Mouse (Mus musculus): ENCODE results near the gene L3mbtl2.
"Not testable (repeated sequence)": the region's sequence is repeated elsewhere in the genome, so short reads cannot be mapped to it uniquely, and the experiment has no call there.

L3mbtl2 gene

GRCm38 (mm10) chr15:81663697-81664561, at the start of gene L3mbtl2:
Gene L3mbtl2 (plus strand): TSS chr15:81663889.
- peak; percentile 87 for DNase-seq (ENCODE audit: low read depth, low spot score)

GRCm38 (mm10) chr15:81649516-81650455, 13.9 kb upstream of the L3mbtl2 start:
- no peak for DNase-seq (ENCODE audit: low read depth, low spot score)

GRCm38 (mm10) chr15:81650636-81651035, 13.1 kb upstream of the L3mbtl2 start:
- no peak for DNase-seq (ENCODE audit: low read depth, low spot score)

- no peak for DNase-seq (ENCODE audit: low read depth, low spot score)
Measured at GRCm38 (mm10) chr15:81661701-81662100, 2.0 kb upstream of the L3mbtl2 start.

- DNase-seq (ENCODE audit: low read depth, low spot score): no peak
Measured at GRCm38 (mm10) chr15:81663281-81663680, 408 bp upstream of the L3mbtl2 start.

GRCm38 (mm10) chr15:81666957-81667356, 3.3 kb downstream of the L3mbtl2 start:
- no peak for DNase-seq (ENCODE audit: low read depth, low spot score)

GRCm38 (mm10) chr15:81670231-81670640, 6.5 kb downstream of the L3mbtl2 start:
- no peak for DNase-seq (ENCODE audit: low read depth, low spot score)

- DNase-seq (ENCODE audit: low read depth, low spot score): no peak
Measured at GRCm38 (mm10) chr15:81676637-81677036, 12.9 kb downstream of the L3mbtl2 start.

- no peak for DNase-seq (ENCODE audit: low read depth, low spot score)
Measured at GRCm38 (mm10) chr15:81680301-81680805, 16.7 kb downstream of the L3mbtl2 start.

- DNase-seq (ENCODE audit: low read depth, low spot score): no peak
Measured at GRCm38 (mm10) chr15:81693366-81693966, 29.8 kb downstream of the L3mbtl2 start.

GRCm38 (mm10) chr15:81693967-81694881, 30.5 kb downstream of the L3mbtl2 start:
- DNase-seq (ENCODE audit: low read depth, low spot score): no peak

- DNase-seq (ENCODE audit: low read depth, low spot score): no peak
Measured at GRCm38 (mm10) chr15:81694891-81695290, 31.2 kb downstream of the L3mbtl2 start.

- DNase-seq (ENCODE audit: low read depth, low spot score): no peak
Measured at GRCm38 (mm10) chr15:81697175-81697574, 33.5 kb downstream of the L3mbtl2 start, which contains the start of gene Chadl. Gene Chadl (minus strand): TSS chr15:81697287.

- DNase-seq (ENCODE audit: low read depth, low spot score): peak; percentile 44
Measured at GRCm38 (mm10) chr15:81697847-81698246, 34.2 kb downstream of the L3mbtl2 start.

GRCm38 (mm10) chr15:81698532-81698931, 34.8 kb downstream of the L3mbtl2 start:
- no peak for DNase-seq (ENCODE audit: low read depth, low spot score)

GRCm38 (mm10) chr15:81700161-81700560, 36.5 kb downstream of the L3mbtl2 start:
- DNase-seq (ENCODE audit: low read depth, low spot score): no peak

GRCm38 (mm10) chr15:81700601-81701000, 36.9 kb downstream of the L3mbtl2 start:
- DNase-seq (ENCODE audit: low read depth, low spot score): no peak

GRCm38 (mm10) chr15:81701350-81701749, 37.7 kb downstream of the L3mbtl2 start:
- not testable (repeated sequence) for DNase-seq (ENCODE audit: low read depth, low spot score)

GRCm38 (mm10) chr15:81702306-81703093, 38.8 kb downstream of the L3mbtl2 start:
- DNase-seq (ENCODE audit: low read depth, low spot score): no peak

- DNase-seq (ENCODE audit: low read depth, low spot score): no peak
Measured at GRCm38 (mm10) chr15:81703094-81703489, 39.4 kb downstream of the L3mbtl2 start.

Data from c-Kit-negative CD71-positive TER-119-positive erythroid progenitor cells, embryonic 14.5 days (primary cell).